Mouse (Mus musculus) regulatory T cell (primary cell): Measurements from ENCODE around the gene Fgfr2.

ENCODE experiments used
- in situ Hi-C: fragments of 300-600 bp; cut with MboI, MseI; formaldehyde crosslinking; loops from one replicate; pipeline ENCODE4 v1.15.1; 2025; ENCODE audit warnings: high pct_unique_total_duplicates

Gene Fgfr2

GRCm38 (mm10) chr7:130648061-130648460 is 2475.1 kb downstream of the Fgfr2 start:
- in situ Hi-C loops, result loop anchor here (5.0 to 25.0 kb wide), 2 partner anchors 719 to 914 kb away; partner anchors contain the start of gene Bub3

GRCm38 (mm10) chr7:130646762-130647139 is 2476.4 kb downstream of the Fgfr2 start:
- in situ Hi-C loops, result loop anchor here (5.0 to 25.0 kb wide), 2 partner anchors 721 to 916 kb away; partner anchors contain the start of gene Bub3

- in situ Hi-C loops, result loop anchor here (5.0 to 25.0 kb wide), 2 partner anchors 721 to 916 kb away; partner anchors contain the start of gene Bub3
These were observed 2477.0 kb downstream of the Fgfr2 start for GRCm38 (mm10) chr7:130645994-130646761.

- in situ Hi-C loops, result loop anchor here (5.0 to 25.0 kb wide), 2 partner anchors 722 to 917 kb away; partner anchors contain the start of gene Bub3
These were observed 2477.7 kb downstream of the Fgfr2 start for GRCm38 (mm10) chr7:130645332-130645993.

GRCm38 (mm10) chr7:130640681-130641080 is 2482.5 kb downstream of the Fgfr2 start:
- in situ Hi-C loops, result loop anchor here (5.0 to 25.0 kb wide), 2 partner anchors 93 to 922 kb away; partner anchors contain the start of gene Bub3

GRCm38 (mm10) chr7:130637811-130638210 is 2485.3 kb downstream of the Fgfr2 start:
- in situ Hi-C loops, result loop anchor here (25.0 kb wide), 1 partner anchor 924 kb away; the partner anchor contains the start of gene Bub3

GRCm38 (mm10) chr7:130636902-130637301 is 2486.2 kb downstream of the Fgfr2 start:
- in situ Hi-C loops, result loop anchor here (25.0 kb wide), 1 partner anchor 925 kb away; the partner anchor contains the start of gene Bub3

GRCm38 (mm10) chr7:130636274-130636673 is 2486.9 kb downstream of the Fgfr2 start:
- in situ Hi-C loops, result loop anchor here (25.0 kb wide), 1 partner anchor 926 kb away; the partner anchor contains the start of gene Bub3

- in situ Hi-C loops, result loop anchor here (25.0 kb wide), 1 partner anchor 927 kb away; the partner anchor contains the start of gene Bub3
These were observed 2487.9 kb downstream of the Fgfr2 start for GRCm38 (mm10) chr7:130635212-130635611.

- in situ Hi-C loops, result loop anchor here (25.0 kb wide), 1 partner anchor 928 kb away; the partner anchor contains the start of gene Bub3
These were observed 2488.8 kb downstream of the Fgfr2 start for GRCm38 (mm10) chr7:130634259-130634871.

- in situ Hi-C loops, result loop anchor here (25.0 kb wide), 1 partner anchor 930 kb away; the partner anchor contains the start of gene Bub3
These were observed 2490.8 kb downstream of the Fgfr2 start for GRCm38 (mm10) chr7:130632379-130632732.

GRCm38 (mm10) chr7:130631553-130632378 is 2491.4 kb downstream of the Fgfr2 start:
- in situ Hi-C loops, result loop anchor here (25.0 kb wide), 1 partner anchor 931 kb away; the partner anchor contains the start of gene Bub3

- in situ Hi-C loops, result loop anchor here (25.0 kb wide), 1 partner anchor 931 kb away; the partner anchor contains the start of gene Bub3
These were observed 2492.2 kb downstream of the Fgfr2 start for GRCm38 (mm10) chr7:130630956-130631355.

- in situ Hi-C loops, result loop anchor here (25.0 kb wide), 1 partner anchor 932 kb away; the partner anchor contains the start of gene Bub3
These were observed 2493.2 kb downstream of the Fgfr2 start for GRCm38 (mm10) chr7:130629999-130630398.

GRCm38 (mm10) chr7:130628601-130629000 is 2494.5 kb downstream of the Fgfr2 start:
- in situ Hi-C loops, result loop anchor here (25.0 kb wide), 1 partner anchor 934 kb away; the partner anchor contains the start of gene Bub3

GRCm38 (mm10) chr7:130625361-130625760 is 2497.8 kb downstream of the Fgfr2 start:
- in situ Hi-C loops, result loop anchor here (25.0 kb wide), 1 partner anchor 937 kb away; the partner anchor contains the start of gene Bub3

GRCm38 (mm10) chr7:130624299-130624698 is 2498.9 kb downstream of the Fgfr2 start:
- in situ Hi-C loops, result no loop called here

GRCm38 (mm10) chr7:130622359-130622758 is 2500.8 kb downstream of the Fgfr2 start:
- in situ Hi-C loops, result no loop called here

GRCm38 (mm10) chr7:130621953-130622352 is 2501.2 kb downstream of the Fgfr2 start:
- in situ Hi-C loops, result no loop called here

GRCm38 (mm10) chr7:130621068-130621467 is 2502.1 kb downstream of the Fgfr2 start:
- in situ Hi-C loops, result no loop called here
